In genomic region chr1:81092886-81093285, GRCm38 (mm10) we compare ENCODE assay signal across 19 mouse cellular contexts. TPM values are rescaled to one million over a fixed set of nuclear protein-coding genes. Genes with fewer than 3 reads are reported as not detected.
"Had no signal": no experiment of that assay in that cellular context is flagged by ENCODE, and none has a peak within 500 bp of the region (broad histone marks: within the 10 kb centered on the region; RNA-seq: fewer than 3 reads in every experiment).

No protein-coding gene starts in this region.

- H3K4me1 ChIP-seq: midbrain, embryonic 12.5 days had no signal

- H3K36me3 ChIP-seq: midbrain, embryonic 10.5 days; midbrain, embryonic 12.5 days; neural tube, embryonic 13.5 days; neural tube, embryonic 15.5 days had no signal

- ATAC-seq: midbrain, embryonic 16.5 days had no signal

- DNase-seq: lung, adult 18-20 months; lung, embryonic 14.5 days; lung, postnatal 10 days; lung, postnatal 4 days; midbrain, embryonic 14.5 days; right cerebral cortex, adult 18-20 months; right cerebral cortex, postnatal 25 days; right cerebral cortex, postnatal 4 days; spleen, adult 18-20 months; thymus, adult 18-20 months; thymus, postnatal 14 days; thymus, postnatal 36 days had no signal

- H3K27me3 ChIP-seq: midbrain, embryonic 12.5 days; neural tube, embryonic 13.5 days; neural tube, embryonic 15.5 days had no signal

- H3K9ac ChIP-seq: lung, embryonic 14.5 days; midbrain, embryonic 12.5 days; neural tube, embryonic 13.5 days; neural tube, embryonic 15.5 days had no signal

- H3K4me2 ChIP-seq: lung, embryonic 14.5 days; midbrain, embryonic 12.5 days; neural tube, embryonic 13.5 days; neural tube, embryonic 15.5 days had no signal

- H3K4me3 ChIP-seq: midbrain, embryonic 10.5 days; midbrain, embryonic 12.5 days; myocyte; neural tube, embryonic 13.5 days; neural tube, embryonic 15.5 days had no signal

- H3K9me3 ChIP-seq: midbrain, embryonic 10.5 days; midbrain, embryonic 12.5 days; neural tube, embryonic 13.5 days; neural tube, embryonic 15.5 days had no signal

- H3K27ac ChIP-seq: midbrain, embryonic 10.5 days; midbrain, embryonic 12.5 days; neural tube, embryonic 13.5 days; neural tube, embryonic 15.5 days had no signal

RNA-seq across cellular contexts. Expression of gene Nyap2, which starts 16.1 kb away (rescaled TPM):
- polyA plus RNA-seq: liver, embryonic 16.5 days; lung, embryonic 14.5 days had no signal
